Mouse (Mus musculus): Measurements from ENCODE around the gene Xylt1.
A peak's percentile ranks its signal among the peaks of the same experiment; 100 is the strongest.

Gene Xylt1

GRCm38 (mm10) chr7:117567252-117567651, 186.5 kb downstream of the Xylt1 start:
- no peak for DNase-seq

GRCm38 (mm10) chr7:117567653-117568340, 187.0 kb downstream of the Xylt1 start:
- DNase-seq: no peak

- DNase-seq: no peak
Measured at GRCm38 (mm10) chr7:117571131-117571530, 190.4 kb downstream of the Xylt1 start.

- DNase-seq: no peak
Measured at GRCm38 (mm10) chr7:117571713-117572112, 190.9 kb downstream of the Xylt1 start.

- DNase-seq: no peak
Measured at GRCm38 (mm10) chr7:117573170-117573569, 192.4 kb downstream of the Xylt1 start.

GRCm38 (mm10) chr7:117575417-117575816, 194.6 kb downstream of the Xylt1 start:
- DNase-seq: no peak

- DNase-seq: no peak
Measured at GRCm38 (mm10) chr7:117577035-117577434, 196.3 kb downstream of the Xylt1 start.

- DNase-seq: no peak
Measured at GRCm38 (mm10) chr7:117585164-117585563, 204.4 kb downstream of the Xylt1 start.

GRCm38 (mm10) chr7:117586811-117587210, 206.0 kb downstream of the Xylt1 start:
- no peak for DNase-seq

- no peak for DNase-seq
Measured at GRCm38 (mm10) chr7:117587234-117587929, 206.6 kb downstream of the Xylt1 start.

GRCm38 (mm10) chr7:117588426-117588825, 207.6 kb downstream of the Xylt1 start:
- no peak for DNase-seq

GRCm38 (mm10) chr7:117589359-117589758, 208.6 kb downstream of the Xylt1 start:
- no peak for DNase-seq

- DNase-seq: no peak
Measured at GRCm38 (mm10) chr7:117589820-117590219, 209.0 kb downstream of the Xylt1 start.

GRCm38 (mm10) chr7:117594191-117594590, 213.4 kb downstream of the Xylt1 start:
- no peak for DNase-seq

GRCm38 (mm10) chr7:117595029-117595695, 214.4 kb downstream of the Xylt1 start:
- DNase-seq: no peak

GRCm38 (mm10) chr7:117600443-117600842, 219.7 kb downstream of the Xylt1 start:
- DNase-seq: no peak

- no peak for DNase-seq
Measured at GRCm38 (mm10) chr7:117610439-117610838, 229.7 kb downstream of the Xylt1 start.

GRCm38 (mm10) chr7:117612788-117613473, 232.2 kb downstream of the Xylt1 start:
- peak; percentile 48 for DNase-seq

- DNase-seq: peak; percentile 58
Measured at GRCm38 (mm10) chr7:117613796-117614195, 233.0 kb downstream of the Xylt1 start.

- peak; percentile 26 for DNase-seq
Measured at GRCm38 (mm10) chr7:117614346-117614745, 233.6 kb downstream of the Xylt1 start.

- no peak for DNase-seq
Measured at GRCm38 (mm10) chr7:117614851-117615250, 234.1 kb downstream of the Xylt1 start.

GRCm38 (mm10) chr7:117616277-117616676, 235.5 kb downstream of the Xylt1 start:
- DNase-seq: no peak

GRCm38 (mm10) chr7:117618715-117619150, 238.0 kb downstream of the Xylt1 start:
- no peak for DNase-seq
